Mouse (Mus musculus): ENCODE results near the gene Gprc5a. TPM values are rescaled to one million over a fixed set of nuclear protein-coding genes. Genes with fewer than 3 reads are reported as not detected.

The Gprc5a gene
- polyA plus RNA-seq, 2 experiments = 2.7 to 4.7 TPM

DNA sequence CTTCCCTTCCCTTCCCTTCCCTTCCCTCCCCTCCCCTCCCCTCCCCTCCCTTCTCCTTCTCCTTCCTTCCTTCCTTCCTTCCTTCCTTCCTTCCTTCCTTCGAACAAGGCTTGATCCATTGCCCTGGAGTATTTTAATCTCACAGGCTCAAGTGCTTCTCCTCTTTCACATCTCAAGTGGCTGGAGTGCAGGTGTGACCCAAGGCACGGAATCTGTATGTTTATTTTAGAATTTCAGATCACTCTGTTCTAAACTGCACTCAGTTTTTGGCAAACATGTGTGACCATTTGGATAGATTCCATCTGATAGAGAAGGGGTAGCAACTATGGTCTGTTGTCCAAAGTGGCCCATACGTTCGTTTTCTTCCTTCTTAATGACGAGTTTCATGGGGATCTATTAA, 2.8 kb downstream of the Gprc5a start:
- 64% methylated on average over 5 of the region's 5 CpGs for WGBS

GRCm38 (mm10) chr6:135069856-135070255, 4.4 kb downstream of the Gprc5a start:
- H3K9me3 ChIP-seq (ENCODE audit: control insufficient read depth, low read length) = no peaks in the 10 kb centered on the region
- H3K9ac ChIP-seq (ENCODE audit: low read depth, low read length, severe bottlenecking) = no peak overlapping the region
- no peak overlapping the region for H3K4me3 ChIP-seq (replicated peaks; ENCODE audit: low read length)
- ATAC-seq (ENCODE audit: low FRiP score, low read depth) (no peak), DNase-seq (ENCODE audit: low spot score) (no peak)
- no peak overlapping the region for H3K4me2 ChIP-seq (replicated peaks; ENCODE audit: low read depth, low read length, severe bottlenecking)
- H3K27ac ChIP-seq (replicated peaks; ENCODE audit: low read depth, low read length) = no peak overlapping the region
- 72% methylated on average over 6 of the region's 6 CpGs for WGBS
- H3K4me1 ChIP-seq (ENCODE audit: control insufficient read depth, insufficient read depth, low read length) = no peaks in the 10 kb centered on the region
- no peaks in the 10 kb centered on the region for H3K36me3 ChIP-seq (ENCODE audit: control insufficient read depth, insufficient read depth, low read length)
- peaks cover 3% of the 10 kb centered on the region; the same call in 1 of the 2 replicates for H3K27me3 ChIP-seq (ENCODE audit: control insufficient read depth, insufficient read depth, low read length)
- TF ChIP-seq POLR2A (IDR thresholded peaks at IDR 0.05; ENCODE audit: borderline replicate concordance, extremely low read depth, insufficient read depth, insufficient read length) = no peak

More for the DNA sequence above, 2.8 kb downstream of the Gprc5a start:
- peaks cover 3% of the 10 kb centered on the region; the same call in 1 of the 2 replicates for H3K27me3 ChIP-seq (ENCODE audit: control insufficient read depth, insufficient read depth, low read length)
- ATAC-seq (ENCODE audit: low FRiP score, low read depth) = no peak
- DNase-seq (ENCODE audit: low spot score) = no peak
- H3K36me3 ChIP-seq (ENCODE audit: control insufficient read depth, insufficient read depth, low read length) = no peaks in the 10 kb centered on the region
- H3K9me3 ChIP-seq (ENCODE audit: control insufficient read depth, low read length) = no peaks in the 10 kb centered on the region
- TF ChIP-seq POLR2A (IDR thresholded peaks at IDR 0.05; ENCODE audit: borderline replicate concordance, extremely low read depth, insufficient read depth, insufficient read length) = no peak
- no peak overlapping the region for H3K4me2 ChIP-seq (replicated peaks; ENCODE audit: low read depth, low read length, severe bottlenecking)
- no peaks in the 10 kb centered on the region for H3K4me1 ChIP-seq (ENCODE audit: control insufficient read depth, insufficient read depth, low read length)
- no peak overlapping the region for H3K9ac ChIP-seq (ENCODE audit: low read depth, low read length, severe bottlenecking)
- no peak overlapping the region for H3K27ac ChIP-seq (replicated peaks; ENCODE audit: low read depth, low read length)
- no peak overlapping the region for H3K4me3 ChIP-seq (replicated peaks; ENCODE audit: low read length)

GRCm38 (mm10) chr6:135070347-135070746, 4.9 kb downstream of the Gprc5a start:
- DNase-seq (ENCODE audit: low spot score) (no peak), ATAC-seq (ENCODE audit: low FRiP score, low read depth) (no peak)
- no peak overlapping the region for H3K4me3 ChIP-seq (replicated peaks; ENCODE audit: low read length)
- no peak overlapping the region for H3K27ac ChIP-seq (replicated peaks; ENCODE audit: low read depth, low read length)
- no peaks in the 10 kb centered on the region for H3K9me3 ChIP-seq (ENCODE audit: control insufficient read depth, low read length)
- WGBS = 80% methylated on average over 2 of the region's 2 CpGs
- TF ChIP-seq POLR2A (IDR thresholded peaks at IDR 0.05; ENCODE audit: borderline replicate concordance, extremely low read depth, insufficient read depth, insufficient read length) = no peak
- no peaks in the 10 kb centered on the region for H3K4me1 ChIP-seq (ENCODE audit: control insufficient read depth, insufficient read depth, low read length)
- no peak overlapping the region for H3K4me2 ChIP-seq (replicated peaks; ENCODE audit: low read depth, low read length, severe bottlenecking)
- no peak overlapping the region for H3K9ac ChIP-seq (ENCODE audit: low read depth, low read length, severe bottlenecking)
- no peaks in the 10 kb centered on the region for H3K36me3 ChIP-seq (ENCODE audit: control insufficient read depth, insufficient read depth, low read length)
- H3K27me3 ChIP-seq (ENCODE audit: control insufficient read depth, insufficient read depth, low read length) = peaks cover 3% of the 10 kb centered on the region; the same call in 1 of the 2 replicates

GRCm38 (mm10) chr6:135074405-135074947, 9.0 kb downstream of the Gprc5a start:
- ATAC-seq (ENCODE audit: low FRiP score, low read depth) = no peak
- Histone ChIP-seq H3K27me3 (ENCODE audit: control insufficient read depth, insufficient read depth, low read length) (no peaks in the 10 kb centered on the region), H3K9ac (ENCODE audit: low read depth, low read length, severe bottlenecking) (no peak overlapping the region), H3K4me3 (replicated peaks; ENCODE audit: low read length) (no peak overlapping the region), H3K27ac (replicated peaks; ENCODE audit: low read depth, low read length) (no peak overlapping the region), H3K36me3 (ENCODE audit: control insufficient read depth, insufficient read depth, low read length) (no peaks in the 10 kb centered on the region), H3K4me2 (replicated peaks; ENCODE audit: low read depth, low read length, severe bottlenecking) (no peak overlapping the region), H3K4me1 (ENCODE audit: control insufficient read depth, insufficient read depth, low read length) (no peaks in the 10 kb centered on the region), H3K9me3 (ENCODE audit: control insufficient read depth, low read length) (no peaks in the 10 kb centered on the region)
- no peak for TF ChIP-seq POLR2A (IDR thresholded peaks at IDR 0.05; ENCODE audit: borderline replicate concordance, extremely low read depth, insufficient read depth, insufficient read length)
- WGBS = 73% methylated on average over 6 of the region's 6 CpGs
- DNase-seq (ENCODE audit: low spot score) = no peak

GRCm38 (mm10) chr6:135076202-135076601, 10.8 kb downstream of the Gprc5a start:
- no peaks in the 10 kb centered on the region for H3K27me3 ChIP-seq (ENCODE audit: control insufficient read depth, insufficient read depth, low read length)
- H3K9me3 ChIP-seq (ENCODE audit: control insufficient read depth, low read length) = no peaks in the 10 kb centered on the region
- ATAC-seq (ENCODE audit: low FRiP score, low read depth) (no peak), DNase-seq (ENCODE audit: low spot score) (no peak)
- no peak for TF ChIP-seq POLR2A (IDR thresholded peaks at IDR 0.05; ENCODE audit: borderline replicate concordance, extremely low read depth, insufficient read depth, insufficient read length)
- no peak overlapping the region for H3K4me2 ChIP-seq (replicated peaks; ENCODE audit: low read depth, low read length, severe bottlenecking)
- H3K36me3 ChIP-seq (ENCODE audit: control insufficient read depth, insufficient read depth, low read length) = no peaks in the 10 kb centered on the region
- no peak overlapping the region for H3K4me3 ChIP-seq (replicated peaks; ENCODE audit: low read length)
- no peaks in the 10 kb centered on the region for H3K4me1 ChIP-seq (ENCODE audit: control insufficient read depth, insufficient read depth, low read length)
- H3K9ac ChIP-seq (ENCODE audit: low read depth, low read length, severe bottlenecking) = no peak overlapping the region
- H3K27ac ChIP-seq (replicated peaks; ENCODE audit: low read depth, low read length) = no peak overlapping the region
- WGBS = 55% methylated on average over 3 of the region's 3 CpGs
